Mouse (Mus musculus): ENCODE data around the gene Foxp1.

Gene Foxp1

DNA sequence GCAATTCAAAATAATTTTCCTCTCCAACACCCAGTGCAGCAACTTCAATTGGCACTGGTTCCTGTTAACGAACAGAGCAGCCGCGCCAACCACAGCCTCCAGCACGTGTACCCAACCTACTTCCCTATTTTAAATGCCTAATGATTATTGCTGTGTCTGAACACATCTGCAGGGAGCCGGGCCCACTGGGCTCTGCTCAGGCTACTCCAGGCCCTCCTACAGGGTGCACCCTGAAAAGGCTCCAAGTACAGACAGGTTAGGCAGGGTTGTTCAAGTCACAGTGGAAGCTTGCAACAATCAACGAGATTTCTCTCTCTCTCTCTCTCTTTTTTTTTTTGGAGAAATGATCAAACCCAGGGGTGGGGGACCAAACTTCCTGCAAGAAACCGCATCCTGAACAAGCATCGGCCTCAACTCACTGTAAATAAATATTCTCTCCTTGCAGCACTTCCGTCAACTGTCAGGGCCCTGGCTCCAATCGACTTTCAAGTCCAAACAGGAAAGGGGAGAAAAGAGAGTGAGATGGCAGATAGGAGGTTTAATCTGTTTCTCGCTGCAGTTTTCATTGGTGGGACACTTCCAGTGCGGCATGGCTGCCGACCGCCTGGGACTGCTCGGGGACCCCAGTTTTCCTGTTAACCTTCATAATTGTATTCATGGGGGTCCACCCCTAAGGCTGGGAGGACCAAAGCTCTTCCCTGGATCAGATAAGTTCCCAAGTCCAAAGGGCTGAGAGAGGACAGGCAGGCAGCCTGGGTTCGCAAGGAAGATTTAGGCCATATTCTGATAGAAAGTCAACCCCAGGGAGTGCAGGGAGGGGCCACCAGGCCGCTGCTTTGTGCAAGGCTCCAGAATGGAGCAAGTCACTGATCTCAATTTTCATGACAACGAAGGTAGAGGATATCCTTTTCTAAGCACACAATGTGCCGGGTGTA lies 133.5 kb downstream of the Foxp1 start:
- DNase-seq (ENCODE audit: low spot score in 2 of 2), result peak in 1 of 2 experiments; percentile 24

DNA sequence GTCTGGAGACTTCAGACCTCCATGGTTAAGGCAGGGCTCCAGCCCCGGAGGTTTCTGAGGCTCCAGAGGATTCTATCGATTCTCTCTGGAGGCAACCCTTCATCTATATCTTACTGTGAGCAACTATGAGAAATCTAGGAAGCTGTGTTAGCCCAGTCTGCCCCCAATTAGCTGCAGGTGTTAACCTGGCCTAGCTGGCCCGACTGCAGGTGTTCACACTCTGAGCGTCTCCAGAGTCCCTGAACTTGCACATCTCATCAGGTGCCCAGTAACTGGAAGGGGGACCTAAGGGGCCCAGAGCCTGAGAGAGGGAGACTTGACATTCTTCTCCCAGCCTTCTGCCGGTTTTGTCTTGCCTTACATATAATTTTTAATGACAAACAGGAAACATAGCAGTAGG lies 134.5 kb downstream of the Foxp1 start:
- DNase-seq (ENCODE audit: low spot score in 2 of 2), result no peak

DNA sequence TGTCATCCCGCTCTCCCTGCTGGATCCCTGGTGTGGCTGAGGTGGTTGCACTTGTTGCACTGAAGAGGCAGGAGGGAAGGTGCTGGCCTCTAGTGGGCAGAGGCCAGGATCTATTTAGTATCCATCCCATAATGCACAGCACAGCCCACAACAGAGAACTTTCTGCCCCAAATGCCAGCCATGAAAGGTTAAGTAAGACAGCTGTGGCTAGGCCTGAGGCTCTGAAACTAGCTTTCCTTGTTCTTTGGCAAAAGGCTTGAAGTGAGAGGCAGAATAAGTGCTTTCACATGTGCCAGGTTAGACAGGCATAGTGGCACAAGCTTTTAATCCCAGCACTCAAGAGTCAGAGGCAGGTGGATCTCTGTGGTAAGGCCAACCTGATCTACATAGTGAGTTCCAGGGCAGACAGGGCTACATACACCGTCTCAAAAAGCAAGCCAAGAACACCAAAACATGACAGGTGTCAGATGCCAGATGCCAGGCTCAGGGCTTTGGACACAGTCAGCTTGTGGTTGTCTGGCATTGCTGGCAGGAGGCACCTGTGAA lies 137.4 kb downstream of the Foxp1 start:
- DNase-seq (ENCODE audit: low spot score in 2 of 2), result no peak

DNA sequence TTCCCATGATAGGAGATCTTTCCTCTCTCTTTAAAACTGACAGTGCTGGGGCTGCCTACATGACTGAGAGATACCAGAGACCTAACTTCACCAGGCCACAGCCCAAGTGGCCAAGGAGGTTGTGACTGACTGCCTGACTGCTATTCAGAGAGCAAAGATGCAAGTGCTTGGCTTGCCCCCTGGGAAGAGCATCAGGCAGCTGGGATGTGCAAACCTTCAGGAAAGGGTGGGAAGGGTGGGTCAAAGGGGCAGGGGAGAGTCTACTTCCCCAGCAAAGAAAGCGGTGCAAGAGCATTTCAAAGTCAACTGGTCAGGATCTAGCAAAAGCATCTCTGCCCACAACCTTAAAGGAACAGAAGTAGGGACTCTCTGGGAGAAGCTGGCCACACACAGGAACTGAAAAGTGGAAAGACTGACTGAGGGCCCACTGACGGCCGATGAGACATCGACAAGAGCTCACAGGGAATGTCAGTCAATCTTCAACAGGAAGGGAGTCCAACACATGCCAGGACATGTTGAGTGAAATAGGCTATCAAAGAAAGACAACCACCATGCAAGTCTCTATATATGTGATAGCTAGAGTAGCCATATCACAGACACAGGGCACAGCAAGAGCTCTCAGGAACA lies 138.6 kb downstream of the Foxp1 start:
- no peak for DNase-seq (ENCODE audit: low spot score in 2 of 2)

DNA sequence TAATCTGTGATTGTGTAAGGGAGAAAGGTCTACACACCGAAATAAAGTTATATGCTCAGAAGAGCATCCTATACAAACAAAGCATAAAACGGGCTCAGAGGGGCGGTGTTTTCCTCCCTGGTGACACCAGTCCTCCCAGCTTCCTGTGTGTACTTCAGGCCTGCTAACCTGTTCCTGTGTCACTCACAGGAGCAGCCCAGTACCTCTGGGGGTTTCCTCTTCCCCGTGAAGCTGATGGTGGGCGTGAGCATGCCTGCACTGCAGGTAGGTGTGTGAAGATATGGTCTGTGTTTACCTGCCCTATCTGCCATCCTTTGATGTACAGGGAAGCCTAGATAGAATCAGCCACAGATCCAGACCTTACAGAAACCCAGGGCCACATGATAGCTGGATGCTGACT lies 142.4 kb downstream of the Foxp1 start:
- no peak for DNase-seq (ENCODE audit: low spot score in 2 of 2)

DNA sequence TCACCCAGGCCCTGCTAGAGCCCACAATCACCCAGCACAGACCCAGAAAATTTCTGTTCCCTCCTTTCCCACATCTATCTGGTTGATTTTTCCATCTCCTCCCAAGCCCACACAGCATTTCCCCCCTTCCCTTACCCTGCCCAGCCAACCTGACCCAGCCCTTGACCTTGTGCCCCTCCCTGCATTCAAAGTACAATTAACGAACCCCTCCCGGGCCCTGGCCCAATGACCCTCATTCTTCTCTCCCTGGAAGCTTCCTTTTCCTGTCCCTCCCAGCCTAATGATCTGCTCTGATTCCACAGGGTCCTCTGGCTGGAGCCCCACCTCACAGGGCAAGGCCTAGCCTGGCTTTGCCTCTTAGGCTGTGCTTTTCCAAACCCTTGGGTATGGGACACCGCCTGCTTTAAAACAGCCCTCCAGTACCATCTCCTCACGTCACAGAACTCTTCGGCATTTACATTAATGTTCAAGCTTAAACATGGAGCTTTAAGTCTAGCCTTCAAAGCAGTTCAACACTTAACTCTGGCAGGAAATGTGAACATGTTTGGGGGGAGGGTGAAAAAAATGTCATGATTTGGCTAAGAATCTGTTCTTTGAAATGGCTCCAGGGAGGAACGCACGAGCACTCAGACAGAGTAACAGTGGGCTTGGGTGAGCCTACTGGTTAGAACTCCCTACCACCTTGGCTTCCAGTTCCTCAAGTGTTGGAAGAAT lies 143.4 kb downstream of the Foxp1 start:
- DNase-seq (ENCODE audit: low spot score in 2 of 2), result no peak

DNA sequence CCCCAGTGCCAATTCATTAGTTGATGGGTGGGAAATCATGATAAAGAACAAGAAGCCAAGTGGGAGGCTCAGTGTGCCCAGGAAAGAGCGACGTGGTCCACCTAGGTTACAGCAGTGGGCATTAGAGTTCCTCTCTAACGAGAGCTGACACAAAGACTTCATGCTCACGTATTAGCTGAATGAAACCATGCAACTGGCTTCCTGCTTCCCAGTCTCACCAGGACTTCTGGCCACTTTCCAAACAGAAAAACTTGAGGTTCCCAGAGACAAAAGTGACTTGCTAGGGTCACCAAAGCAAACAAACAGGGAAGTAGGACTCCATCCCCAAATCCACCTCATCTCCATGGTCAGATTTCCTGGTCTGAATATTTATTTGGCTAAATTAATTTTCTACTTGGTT lies 144.8 kb downstream of the Foxp1 start:
- no peak for DNase-seq (ENCODE audit: low spot score in 2 of 2)

DNA sequence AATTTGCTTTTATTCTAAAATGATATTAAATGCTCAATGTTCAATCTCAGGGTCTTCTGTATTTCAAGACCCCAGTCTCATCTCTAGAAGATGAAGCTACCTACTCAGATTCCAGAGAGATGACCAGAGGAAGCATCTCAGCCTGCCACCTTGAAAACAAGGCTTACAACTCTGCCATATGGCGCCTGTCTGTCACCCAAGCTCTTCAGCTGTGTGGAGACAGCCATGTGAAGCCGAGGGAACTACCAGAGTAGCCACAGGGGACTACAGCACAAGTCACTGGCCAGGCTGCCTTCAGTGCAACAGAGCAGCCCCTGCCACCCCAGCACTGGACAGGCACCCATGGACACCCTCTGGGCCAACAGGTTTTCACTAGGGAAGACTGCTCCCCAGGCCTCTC lies 145.4 kb downstream of the Foxp1 start:
- DNase-seq (ENCODE audit: low spot score in 2 of 2), result no peak

DNA sequence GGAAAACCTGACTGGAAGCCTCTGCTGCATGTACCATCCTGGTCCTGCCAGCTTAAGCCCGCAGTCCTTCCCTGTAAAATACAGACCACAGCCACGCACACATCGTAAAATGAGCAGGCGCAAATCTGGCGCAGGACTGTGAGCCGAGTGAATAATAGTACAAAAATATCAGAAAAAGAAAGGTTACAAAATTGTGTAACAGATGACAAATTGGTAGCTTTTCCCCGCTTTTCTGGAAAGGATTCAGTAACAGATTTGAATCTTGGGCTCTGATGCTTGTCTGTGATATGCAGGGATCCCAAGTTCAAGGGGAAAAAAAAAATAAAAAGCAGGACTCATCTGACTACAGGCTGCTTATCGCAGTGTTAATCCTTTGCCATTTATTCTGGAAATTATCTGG lies 145.8 kb downstream of the Foxp1 start:
- no peak for DNase-seq (ENCODE audit: low spot score in 2 of 2)

DNA sequence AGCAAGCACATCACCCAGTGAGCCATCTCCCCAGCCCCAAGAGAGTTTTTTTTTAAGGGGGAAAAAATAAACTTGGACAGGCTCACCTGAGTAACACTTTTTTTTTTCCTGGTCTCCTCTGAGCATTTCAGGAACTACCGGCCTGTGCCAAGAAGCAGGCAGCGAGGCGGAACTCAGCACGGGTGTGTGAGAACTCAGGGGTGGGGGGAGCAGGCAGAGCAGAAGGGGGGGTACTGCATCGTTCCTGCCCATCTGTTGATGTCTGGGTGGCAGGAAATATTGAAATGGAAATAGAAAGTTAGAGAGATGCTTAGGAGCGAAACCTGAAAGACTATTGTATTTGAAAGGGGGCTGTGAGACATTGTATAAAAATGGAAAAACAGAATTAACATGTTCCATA lies 146.7 kb downstream of the Foxp1 start:
- DNase-seq (ENCODE audit: low spot score in 2 of 2), result no peak

DNA sequence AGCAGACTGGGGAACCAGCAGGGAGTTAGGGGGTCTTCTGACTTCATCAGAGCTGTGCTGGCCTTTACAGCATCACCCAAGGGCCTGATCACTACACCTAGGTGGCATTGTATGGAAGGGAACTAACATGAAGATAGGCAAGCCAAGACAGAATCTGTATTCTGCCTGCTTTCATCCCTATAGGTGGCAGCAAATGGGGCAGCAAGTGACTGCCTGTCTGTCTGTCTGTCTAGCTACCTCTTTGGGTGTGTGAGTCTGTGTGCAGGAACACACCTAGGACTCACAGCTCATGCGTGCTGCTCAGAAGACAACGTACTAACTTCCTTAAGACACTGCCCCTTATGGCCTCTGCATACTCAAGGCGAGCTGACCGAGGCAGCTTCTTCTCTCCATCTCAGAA lies 147.1 kb downstream of the Foxp1 start:
- DNase-seq (ENCODE audit: low spot score in 2 of 2), result no peak

DNA sequence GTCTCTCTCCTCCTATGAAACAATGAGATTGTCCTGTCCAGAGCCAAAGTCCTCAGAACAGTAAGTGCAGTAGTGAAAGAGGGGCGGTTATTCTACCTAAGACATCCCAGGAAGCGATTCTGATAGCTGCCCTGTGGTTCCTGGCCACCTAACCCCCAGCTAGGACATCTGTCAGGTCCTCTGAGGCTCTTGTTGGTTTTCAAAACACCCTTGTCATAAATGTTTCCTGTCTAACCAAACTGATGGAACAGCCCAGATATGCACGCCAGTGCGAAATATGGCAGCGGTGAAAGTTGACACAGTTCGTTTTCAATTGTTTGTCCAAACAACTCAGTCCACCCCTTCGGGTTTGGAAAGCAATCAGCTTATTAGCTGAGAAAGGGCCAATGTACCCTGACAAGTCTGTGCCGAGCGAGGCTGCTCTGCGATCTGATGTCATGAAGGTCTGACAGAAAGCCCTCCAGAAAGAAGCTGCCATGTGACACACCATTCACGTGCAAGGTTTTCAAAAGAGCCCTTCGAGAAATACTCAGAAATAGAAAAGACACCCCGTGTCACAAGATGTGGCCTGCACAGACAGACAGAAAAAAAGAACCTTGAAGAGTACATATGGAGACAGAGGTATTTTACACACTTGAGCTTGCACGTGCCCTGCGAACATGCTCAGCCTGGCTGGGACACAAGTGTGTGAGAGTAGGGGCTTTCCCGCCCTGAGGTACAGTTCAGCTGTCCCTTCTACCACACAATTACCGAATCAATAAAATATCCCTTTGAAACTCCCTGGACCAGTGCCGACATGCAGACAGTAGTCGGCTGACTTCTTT lies 147.9 kb downstream of the Foxp1 start:
- no peak for DNase-seq (ENCODE audit: low spot score in 2 of 2)

DNA sequence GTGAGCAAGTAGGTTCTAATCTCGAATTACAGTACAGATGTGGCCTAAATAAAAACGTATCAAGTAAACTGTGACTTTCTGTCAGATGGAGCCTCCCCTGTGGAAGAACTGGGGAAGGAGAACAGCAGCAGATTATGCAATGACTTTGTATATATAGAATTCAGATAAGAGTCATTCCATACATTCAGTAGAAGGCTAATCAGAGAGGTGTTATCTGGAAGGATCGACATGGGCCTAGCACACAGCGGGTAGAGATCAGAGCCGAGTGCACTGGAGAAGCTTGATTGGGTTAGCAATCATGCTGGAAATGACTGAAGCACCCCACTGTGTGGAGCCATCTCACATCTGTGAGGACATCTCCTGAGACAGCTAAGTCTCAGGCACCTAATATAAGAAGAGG lies 150.1 kb downstream of the Foxp1 start:
- no peak for DNase-seq (ENCODE audit: low spot score in 2 of 2)

DNA sequence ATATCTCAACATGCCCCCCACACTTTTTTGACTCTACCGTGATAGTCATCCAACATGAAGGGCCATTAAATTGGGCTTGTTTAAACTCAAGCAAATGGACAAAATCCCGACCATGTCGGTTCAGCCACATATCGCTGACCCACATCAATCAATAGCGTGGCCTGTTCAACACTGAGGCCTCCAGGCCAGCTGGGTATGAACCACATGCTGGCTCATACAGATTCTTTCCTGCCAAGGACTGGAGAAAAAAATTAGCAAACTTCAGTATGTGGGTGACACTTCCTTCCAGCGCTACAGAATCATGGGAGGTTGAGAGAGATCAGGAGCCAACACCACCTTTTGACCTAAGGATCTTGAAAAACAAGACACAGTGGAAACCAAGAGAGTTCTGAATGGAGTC lies 150.5 kb downstream of the Foxp1 start:
- no peak for DNase-seq (ENCODE audit: low spot score in 2 of 2)

DNA sequence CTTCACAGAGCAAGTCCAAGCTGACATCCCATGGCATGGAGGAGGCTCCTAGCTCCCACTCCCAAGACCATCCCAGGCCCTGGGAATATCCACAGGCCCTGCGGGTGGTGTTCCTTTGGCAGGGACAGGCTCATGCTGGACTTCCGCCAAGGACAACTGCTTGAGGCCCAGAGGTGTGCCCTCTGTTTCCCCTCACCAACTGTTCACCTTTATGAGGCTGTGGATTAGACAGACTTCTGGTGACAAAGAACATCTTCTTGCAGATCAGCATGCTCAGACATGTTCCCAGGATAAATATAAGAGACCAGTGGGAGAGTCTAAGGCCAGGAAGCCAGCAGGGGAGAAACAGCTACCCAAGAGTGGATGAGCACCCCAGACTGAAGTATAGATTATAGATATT lies 152.6 kb downstream of the Foxp1 start:
- DNase-seq (ENCODE audit: low spot score in 2 of 2), result no peak

DNA sequence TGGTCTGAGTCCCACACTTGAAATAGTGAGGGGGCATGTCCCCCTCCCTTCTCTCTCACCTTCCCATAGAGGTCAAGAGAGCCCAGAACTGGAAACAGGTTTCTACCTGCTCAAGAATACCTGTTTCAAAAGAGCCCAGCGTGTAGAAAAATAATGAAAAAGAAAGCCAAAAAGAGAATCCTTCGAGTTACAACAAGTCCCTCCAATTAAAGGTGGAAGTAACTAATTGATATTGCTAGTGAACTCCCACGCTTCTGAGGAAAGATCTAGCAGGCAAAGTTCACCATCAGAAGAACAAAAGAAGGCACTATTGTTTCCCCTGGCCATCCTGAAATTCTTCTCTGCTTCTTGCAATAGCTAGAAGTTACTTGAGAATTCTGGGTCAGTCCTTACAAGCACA lies 153.4 kb downstream of the Foxp1 start:
- no peak for DNase-seq (ENCODE audit: low spot score in 2 of 2)

DNA sequence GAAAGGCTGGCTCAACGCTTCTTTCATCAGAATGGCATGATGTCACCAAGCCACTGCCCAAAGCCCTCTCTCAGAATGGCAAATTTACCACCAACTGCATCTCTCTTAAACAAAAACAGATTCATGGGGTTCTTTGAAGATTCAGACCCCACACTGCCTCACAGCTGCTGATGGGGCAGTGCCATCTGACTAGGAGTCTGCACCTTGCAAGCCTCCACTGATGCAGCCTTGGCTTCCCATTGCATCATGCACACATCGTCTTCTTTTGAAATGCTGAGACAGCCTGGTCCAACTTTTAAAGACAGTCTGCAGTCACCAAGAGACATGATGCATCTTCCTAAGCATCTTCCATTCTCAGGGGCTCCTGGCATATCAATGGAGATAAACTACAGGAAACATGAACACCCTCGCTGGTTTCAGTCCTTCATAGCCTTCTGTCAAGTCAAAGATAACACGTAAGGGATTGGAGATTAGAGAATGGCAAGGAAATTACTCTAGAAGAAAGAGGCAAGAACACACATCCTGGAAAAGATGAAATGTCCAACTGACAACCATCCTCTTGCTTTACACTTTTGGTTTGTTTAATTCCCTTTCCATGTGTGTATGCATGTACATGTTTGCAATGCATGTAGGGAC lies 154.3 kb downstream of the Foxp1 start:
- no peak for DNase-seq (ENCODE audit: low spot score in 2 of 2)

DNA sequence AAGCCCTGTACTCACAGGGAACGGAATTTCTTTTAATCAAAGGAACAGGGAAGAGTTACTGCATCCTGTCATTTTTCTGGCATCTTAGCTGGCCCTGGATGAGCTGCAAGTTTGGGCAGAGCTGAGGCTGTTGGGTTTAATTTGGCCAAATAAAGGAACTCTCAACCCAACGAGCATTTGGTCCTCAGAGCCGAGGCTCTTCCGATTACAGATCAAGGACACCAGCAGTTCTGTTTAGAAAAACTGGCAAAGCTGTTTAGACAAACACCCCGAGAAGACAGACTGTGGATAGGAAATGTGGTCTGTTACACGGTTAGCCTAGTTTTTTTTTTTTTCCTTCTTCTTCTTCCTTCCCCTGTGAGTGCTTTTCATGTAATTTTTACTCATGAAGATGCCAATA lies 158.0 kb downstream of the Foxp1 start:
- no peak for DNase-seq (ENCODE audit: low spot score in 2 of 2)

DNA sequence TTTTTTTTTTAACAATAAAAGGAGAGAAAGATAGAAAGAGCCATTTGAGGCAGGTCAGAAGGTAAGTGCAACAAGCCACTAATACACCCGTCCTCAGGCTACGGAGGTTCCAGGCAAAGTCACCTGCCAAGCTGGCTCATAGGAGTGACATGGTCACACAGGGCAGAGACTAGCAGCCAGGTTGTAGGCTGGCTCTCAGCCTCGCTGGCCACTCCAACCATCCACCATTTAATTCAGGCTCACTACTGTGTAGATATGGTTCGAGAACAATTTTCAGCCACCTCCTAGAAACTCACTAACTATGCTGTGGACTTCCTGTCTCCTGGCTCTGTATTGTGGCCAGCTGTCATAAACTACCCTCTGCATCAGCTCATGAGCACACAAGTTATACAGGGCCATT lies 161.9 kb downstream of the Foxp1 start:
- DNase-seq (ENCODE audit: low spot score in 2 of 2), result no peak

DNA sequence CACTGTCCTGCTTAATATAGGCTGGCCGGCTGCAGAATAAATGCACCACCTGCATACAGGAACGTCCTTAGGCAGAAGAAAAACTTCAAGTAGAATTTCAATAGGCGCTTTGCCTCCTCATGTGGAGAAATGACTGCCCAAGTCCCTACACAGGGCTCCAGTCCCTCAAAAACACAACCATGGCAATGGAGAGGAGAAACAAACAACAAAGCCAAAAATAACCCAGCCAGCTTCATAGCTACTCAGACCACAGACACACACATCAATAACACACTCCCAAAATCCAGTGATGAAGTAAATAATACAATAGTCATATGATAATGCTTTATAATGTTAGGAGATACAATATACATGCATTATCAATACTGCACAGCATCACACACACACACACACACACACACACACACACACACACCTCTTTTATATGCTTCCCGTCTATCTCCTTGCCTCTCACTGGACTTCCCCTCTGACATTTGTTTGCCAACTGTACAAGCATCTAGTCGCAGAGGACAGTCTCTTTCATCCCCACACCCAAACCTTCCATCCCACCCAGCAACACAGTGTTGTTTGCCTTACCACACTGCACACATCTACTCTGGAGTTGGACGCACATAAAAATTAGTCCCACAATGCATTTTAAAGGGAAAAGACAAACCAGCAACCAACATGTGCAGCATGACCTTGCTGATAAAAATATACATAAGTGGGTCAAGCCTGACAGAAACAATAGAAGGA lies 162.6 kb downstream of the Foxp1 start:
- no peak for DNase-seq (ENCODE audit: low spot score in 2 of 2)
